Mouse (Mus musculus) cerebellum, postnatal 14 days (tissue): ENCODE results near the gene Zbed4.

Experiments used
- DNase-seq, 2 experiments: peaks; one replicate each; pipeline ENCODE4 v3.0.0; 2021; ENCODE audit warnings: mixed read lengths in 2 of 2

The Zbed4 gene

GRCm38 (mm10) chr15:88814411-88815047 lies 63.1 kb downstream of the Zbed4 start:
- no peak for DNase-seq

- DNase-seq: no peak
Measured at GRCm38 (mm10) chr15:88815196-88815700, 63.8 kb downstream of the Zbed4 start.

- peak; percentile 99 for DNase-seq
Measured at GRCm38 (mm10) chr15:88819026-88819905, 67.8 kb downstream of the Zbed4 start, which contains the start of the genes Alg12 and Creld2. Gene Alg12, minus strand, starts transcription at chr15:88819318. Gene Creld2, plus strand, starts transcription at chr15:88819646.

GRCm38 (mm10) chr15:88819906-88820303 lies 68.4 kb downstream of the Zbed4 start:
- DNase-seq: no peak

GRCm38 (mm10) chr15:88821403-88821802 lies 69.9 kb downstream of the Zbed4 start:
- no peak for DNase-seq

GRCm38 (mm10) chr15:88822513-88822912 lies 71.1 kb downstream of the Zbed4 start:
- DNase-seq: no peak

GRCm38 (mm10) chr15:88823376-88823775 lies 71.9 kb downstream of the Zbed4 start:
- no peak for DNase-seq

- DNase-seq: peak; percentile 46 to 73
Measured at GRCm38 (mm10) chr15:88827466-88827865, 76.0 kb downstream of the Zbed4 start.

- DNase-seq: peak; percentile 92 to 93
Measured at GRCm38 (mm10) chr15:88827991-88828799, 76.7 kb downstream of the Zbed4 start.

- DNase-seq: peak; percentile 96 to 98
Measured at GRCm38 (mm10) chr15:88828800-88829705, 77.6 kb downstream of the Zbed4 start.

GRCm38 (mm10) chr15:88829791-88830440 lies 78.5 kb downstream of the Zbed4 start:
- peak in 1 of 2 experiments; percentile 25 for DNase-seq

- DNase-seq: peak in 1 of 2 experiments; percentile 6
Measured at GRCm38 (mm10) chr15:88830696-88831095, 79.2 kb downstream of the Zbed4 start.

- peak in 1 of 2 experiments; percentile 55 for DNase-seq
Measured at GRCm38 (mm10) chr15:88831482-88831881, 80.0 kb downstream of the Zbed4 start.

- DNase-seq: no peak
Measured at GRCm38 (mm10) chr15:88832536-88832935, 81.1 kb downstream of the Zbed4 start.
